Comparison of ENCODE assay signal across 16 mouse cellular contexts in the genomic region with DNA sequence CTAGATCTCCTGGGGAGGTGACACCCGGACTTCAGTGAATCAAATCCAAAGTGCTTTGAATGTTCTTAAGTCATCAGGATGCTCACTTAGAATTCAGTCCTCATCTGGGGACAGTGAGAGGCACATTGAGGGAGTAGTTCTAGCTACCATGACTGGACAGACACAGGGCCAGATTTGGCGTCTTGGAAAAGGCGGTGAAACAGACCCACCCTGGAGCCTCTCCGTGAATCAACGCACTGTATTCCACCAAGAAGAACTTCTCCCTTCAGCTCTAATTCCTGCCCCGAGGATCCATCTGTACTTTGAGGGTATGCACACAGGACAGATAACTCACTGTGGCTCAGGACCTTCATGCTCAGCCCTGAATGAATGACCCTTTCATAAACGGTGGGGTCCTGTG.
"Had no signal": no experiment of that assay in that cellular context is flagged by ENCODE, and none has a peak within 500 bp of the region (broad histone marks: within the 10 kb centered on the region; RNA-seq: fewer than 3 reads in every experiment).

No protein-coding gene starts in this region.

- DNase-seq: kidney, adult 18-20 months; kidney, postnatal 10 days; lung, embryonic 14.5 days; lung, postnatal 10 days; lung, postnatal 4 days; retina, postnatal 1 day; right cerebral cortex, postnatal 4 days; spleen, adult 18-20 months; thymus, adult 18-20 months; thymus, postnatal 14 days had no signal

- ATAC-seq: intestine, embryonic 15.5 days; liver, embryonic 12.5 days; midbrain, embryonic 15.5 days had no signal

- H3K27ac ChIP-seq: intestine, embryonic 15.5 days; limb, embryonic 15.5 days; liver, embryonic 12.5 days; midbrain, embryonic 10.5 days; midbrain, embryonic 15.5 days; neural tube, embryonic 13.5 days had no signal

- H3K27me3 ChIP-seq: intestine, embryonic 15.5 days; limb, embryonic 15.5 days; liver, embryonic 12.5 days; midbrain, embryonic 15.5 days; neural tube, embryonic 13.5 days had no signal

- H3K4me3 ChIP-seq: intestine, embryonic 15.5 days; limb, embryonic 15.5 days; liver, embryonic 12.5 days; midbrain, embryonic 10.5 days; midbrain, embryonic 15.5 days; neural tube, embryonic 13.5 days had no signal

- H3K36me3 ChIP-seq: intestine, embryonic 15.5 days; limb, embryonic 15.5 days; liver, embryonic 12.5 days; midbrain, embryonic 10.5 days; midbrain, embryonic 15.5 days; neural tube, embryonic 13.5 days had no signal

- H3K4me2 ChIP-seq: intestine, embryonic 15.5 days; limb, embryonic 15.5 days; liver, embryonic 12.5 days; lung, embryonic 14.5 days; midbrain, embryonic 15.5 days; neural tube, embryonic 13.5 days had no signal

- H3K4me1 ChIP-seq: intestine, embryonic 15.5 days; limb, embryonic 15.5 days; liver, embryonic 12.5 days; midbrain, embryonic 15.5 days had no signal

- H3K9me3 ChIP-seq: intestine, embryonic 15.5 days; limb, embryonic 15.5 days; liver, embryonic 12.5 days; midbrain, embryonic 10.5 days; midbrain, embryonic 15.5 days; neural tube, embryonic 13.5 days had no signal

- H3K9ac ChIP-seq: intestine, embryonic 15.5 days; limb, embryonic 15.5 days; liver, embryonic 12.5 days; lung, embryonic 14.5 days; midbrain, embryonic 15.5 days; neural tube, embryonic 13.5 days had no signal
